Mouse (Mus musculus) left cerebral cortex, postnatal 10 days (tissue): ENCODE measurements around the gene C130074G19Rik. TPM values are rescaled to one million over a fixed set of nuclear protein-coding genes. Genes with fewer than 3 reads are reported as not detected.

Source experiments
- microRNA-seq: library from miRNA; unstranded; fragments of <30 nt; microRNA quantifications from one replicate; pipeline ENCODE4 v1.2.0, GENCODE M21; 2022
- total RNA-seq, 2 experiments: library from RNA; stranded (reverse); gene quantifications; 2 replicates each; pipeline ENCODE4 v1.2.3; 2021

C130074G19Rik gene
- total RNA-seq, 2 experiments from 2014 or later: 13.3 to 15.0 TPM

Small RNA genes lying within 50 kb of the gene (microRNA-seq; reads per million reads assigned to microRNA genes)
- gene Mir1981: 588 reads per million, percentile 72 among the genes with 10 or more reads in this experiment

Other genes with a start within 250 kb of the C130074G19Rik start
- gene Hlx, start 150.6 kb downstream of the C130074G19Rik start, total RNA-seq: 1 to 10 TPM; 1.2 to 1.6 TPM
- not detected for gene Marc1, start 71.9 kb downstream of the C130074G19Rik start, total RNA-seq
- gene Marc2, start 36.8 kb downstream of the C130074G19Rik start, total RNA-seq: 10 to 100 TPM; 96.8 to 98.6 TPM
- gene Mark1, start 116.4 kb upstream of the C130074G19Rik start, total RNA-seq: 100 to 1,000 TPM; 104 TPM